In the genomic region with DNA sequence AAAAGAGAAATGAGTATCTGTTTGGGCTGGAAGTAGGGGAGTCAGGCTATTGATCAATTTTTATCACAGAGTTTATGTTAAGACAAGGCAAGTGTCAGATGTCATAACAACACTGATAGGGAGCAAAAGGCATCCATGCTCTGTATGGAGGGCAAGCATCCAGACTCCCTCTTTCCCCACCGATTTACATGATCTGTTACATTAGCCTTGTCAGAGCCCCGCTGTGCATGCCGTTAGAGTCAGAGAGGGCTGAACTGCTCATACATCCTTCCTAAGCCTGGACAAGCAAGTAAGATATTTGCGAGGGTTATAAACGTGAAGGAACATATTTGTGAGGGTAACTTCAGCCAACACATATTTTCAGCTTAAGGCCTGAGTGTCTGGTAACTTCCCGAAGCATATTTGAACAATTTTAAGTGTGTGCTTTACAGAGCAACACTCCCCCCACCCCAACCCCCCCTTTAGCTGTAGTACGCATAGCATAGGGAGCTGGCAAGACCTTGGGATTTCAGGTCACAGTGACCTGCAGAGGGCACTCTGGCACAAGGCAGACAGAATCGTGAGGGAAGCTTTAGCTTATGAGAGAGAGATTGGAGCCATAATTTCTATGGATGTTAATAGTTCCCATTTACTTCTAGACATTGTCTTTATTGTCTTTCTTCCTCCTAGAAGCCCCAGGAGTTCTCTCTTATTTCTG, we compare ENCODE assay signal across 9 mouse cellular contexts.
A peak's percentile ranks its signal among the peaks of the same experiment; 100 is the strongest.
DNase-seq lines count a peak whose midpoint lies in the region; ATAC-seq and TF ChIP-seq lines count a peak whose summit lies in the region.
"Had no signal": no experiment of that assay in that cellular context is flagged by ENCODE, and none has a peak within 500 bp of the region (broad histone marks: within the 10 kb centered on the region; RNA-seq: fewer than 3 reads in every experiment).

No protein-coding gene starts in this region.

- no peak for ATAC-seq in liver, embryonic 12.5 days
- no peak for ATAC-seq in erythroid progenitor cell, adult 5-6 weeks (replicated peaks; ENCODE audit: low FRiP score, poor library complexity, severe bottlenecking)

- no peaks in the 10 kb centered on the region for H3K27me3 ChIP-seq in liver, adult 2 months (ENCODE audit: control insufficient read depth, insufficient read depth, low read length)
- H3K27me3 ChIP-seq in liver, embryonic 12.5 days (replicated peaks), result no peaks in the 10 kb centered on the region
- H3K27me3 ChIP-seq: liver, embryonic 15.5 days had no signal

- no peaks in the 10 kb centered on the region for H3K79me2 ChIP-seq in liver, adult 2 months (ENCODE audit: control insufficient read depth, insufficient read depth, low read length)

- DNase-seq in liver, adult 2 months (ENCODE audit: extremely low read depth, low read depth, low spot score), result no peak
- DNase-seq in brain, embryonic 18.5 days (ENCODE audit: low read depth, low spot score), result peak; percentile 32
- DNase-seq in kidney, postnatal 4 days, result peak; percentile 66 to 69
- DNase-seq in lung, postnatal 10 days, result peak; percentile 44
- DNase-seq in skeletal muscle tissue, adult 2 months (ENCODE audit: low read depth, low spot score), result peak; percentile 4

- no peaks in the 10 kb centered on the region for H3K36me3 ChIP-seq in liver, adult 2 months (ENCODE audit: control insufficient read depth, insufficient read depth, low read length)
- no peaks in the 10 kb centered on the region for H3K36me3 ChIP-seq in liver, embryonic 12.5 days
- H3K36me3 ChIP-seq: liver, embryonic 15.5 days had no signal

- TF ChIP-seq POLR2A in liver, adult 2 months (IDR thresholded peaks at IDR 0.05; ENCODE audit: extremely low read depth, insufficient read depth, low read length), result no peak
- no peak for TF ChIP-seq POLR2A in embryonic fibroblast, embryonic 13.5 days (IDR thresholded peaks at IDR 0.05; ENCODE audit: low read depth, low read length)

- H3K4me3 ChIP-seq in liver, adult 2 months (ENCODE audit: insufficient read depth, low read depth, low read length), result no peak overlapping the region
- H3K4me3 ChIP-seq in liver, embryonic 12.5 days, result no peak overlapping the region
- no peak overlapping the region for H3K4me3 ChIP-seq in embryonic fibroblast, embryonic 13.5 days (ENCODE audit: insufficient read depth, low read length)
- H3K4me3 ChIP-seq: liver, embryonic 15.5 days had no signal

- H3K9me3 ChIP-seq in liver, embryonic 12.5 days (replicated peaks), result no peaks in the 10 kb centered on the region
- H3K9me3 ChIP-seq: liver, embryonic 15.5 days had no signal

- peak; percentile 37; the same call in 1 of the 2 replicates for TF ChIP-seq CTCF in liver, adult 2 months (IDR thresholded peaks at IDR 0.05; ENCODE audit: low read depth, low read length)
- peak; percentile 87; the same call in 1 of the 2 replicates for TF ChIP-seq CTCF in embryonic fibroblast, embryonic 13.5 days (IDR thresholded peaks at IDR 0.05; ENCODE audit: borderline replicate concordance, insufficient read depth, low read length)

- no peak overlapping the region for H3K4me2 ChIP-seq in liver, embryonic 12.5 days
- H3K4me2 ChIP-seq: liver, embryonic 15.5 days had no signal

- no peak overlapping the region for H3K9ac ChIP-seq in liver, adult 2 months (ENCODE audit: low read depth, low read length)
- no peak overlapping the region for H3K9ac ChIP-seq in liver, embryonic 12.5 days
- H3K9ac ChIP-seq: liver, embryonic 15.5 days had no signal

- H3K4me1 ChIP-seq in liver, adult 2 months (ENCODE audit: control insufficient read depth, insufficient read depth, low read length), result no peaks in the 10 kb centered on the region
- no peaks in the 10 kb centered on the region for H3K4me1 ChIP-seq in liver, embryonic 12.5 days
- no peaks in the 10 kb centered on the region for H3K4me1 ChIP-seq in embryonic fibroblast, embryonic 13.5 days (ENCODE audit: control insufficient read depth, insufficient read depth, low read length)
- H3K4me1 ChIP-seq: liver, embryonic 15.5 days had no signal

- H3K27ac ChIP-seq in liver, adult 2 months (replicated peaks; ENCODE audit: insufficient read depth, low read depth, low read length), result no peak overlapping the region
- no peak overlapping the region for H3K27ac ChIP-seq in liver, embryonic 12.5 days
- no peak overlapping the region for H3K27ac ChIP-seq in embryonic fibroblast, embryonic 13.5 days (ENCODE audit: insufficient read depth, low read length)
- H3K27ac ChIP-seq: liver, embryonic 15.5 days had no signal

- 36% methylated on average over 8 of the region's 8 CpGs for WGBS in liver, adult 2 months
- WGBS in liver, embryonic 12.5 days (ENCODE audit: insufficient replicate concordance), result 45% methylated on average over 8 of the region's 8 CpGs
